Mouse (Mus musculus) spleen, adult 2 months (tissue): Measurements from ENCODE around the gene Fitm1.

Experiments used
- CTCF ChIP-seq: fragments of 200-500 bp; IDR thresholded peaks from 2 replicates; pipeline ENCODE4 v1.5.1; 2011; ENCODE audit warnings: mild to moderate bottlenecking, inconsistent platforms; ENCODE audit not compliant: insufficient read depth, insufficient read length, insufficient replicate concordance; ENCODE audit errors: extremely low read depth
- POLR2A ChIP-seq: fragments of 200-500 bp; IDR thresholded peaks from 2 replicates; pipeline ENCODE4 v1.6.1; 2011; ENCODE audit warnings: low read depth, low read length, inconsistent platforms

DNA sequence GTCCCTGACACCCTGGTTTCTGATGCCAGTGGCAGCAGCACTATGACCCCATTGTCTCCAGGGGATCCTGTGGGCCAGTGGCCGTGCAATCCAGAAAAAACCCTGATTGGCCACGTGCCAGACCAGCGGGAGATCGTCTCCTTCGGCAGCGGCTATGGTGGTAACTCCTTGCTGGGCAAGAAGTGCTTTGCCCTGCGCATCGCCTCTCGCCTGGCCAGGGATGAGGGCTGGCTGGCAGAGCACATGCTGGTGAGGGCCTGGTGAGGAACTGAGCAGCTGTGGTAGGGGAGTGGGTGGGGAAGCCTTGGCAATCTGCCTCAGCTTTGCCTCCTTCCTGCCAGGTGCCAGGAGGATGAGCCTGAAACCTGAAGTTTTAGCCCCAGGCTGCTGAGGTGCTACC, 31.1 kb upstream of the Fitm1 start:
- TF ChIP-seq CTCF (no peak), POLR2A (no peak)
